Comparison of ENCODE assay signal across 14 mouse cellular contexts in genomic region chrX:102067118-102067517, GRCm38 (mm10). TPM values are rescaled to one million over a fixed set of nuclear protein-coding genes. Genes with fewer than 3 reads are reported as not detected.
DNase-seq lines count a peak whose midpoint lies in the region; ATAC-seq and TF ChIP-seq lines count a peak whose summit lies in the region.
"Had no signal": no experiment of that assay in that cellular context is flagged by ENCODE, and none has a peak within 500 bp of the region (broad histone marks: within the 10 kb centered on the region; RNA-seq: fewer than 3 reads in every experiment).

No protein-coding gene starts in this region.

- H3K27me3 ChIP-seq in cerebellum, adult 2 months (ENCODE audit: control insufficient read depth, insufficient read depth, low read length) = no peaks in the 10 kb centered on the region
- H3K27me3 ChIP-seq in heart, postnatal 0 days (ENCODE audit: control insufficient read depth, insufficient read depth, low read length) = no peaks in the 10 kb centered on the region
- H3K27me3 ChIP-seq in midbrain, embryonic 13.5 days = peaks cover 28% of the 10 kb centered on the region; the same call in 1 of the 2 replicates
- peaks cover 2% of the 10 kb centered on the region for H3K27me3 ChIP-seq in midbrain, embryonic 11.5 days (ENCODE audit: control insufficient read depth, insufficient read depth, low read length)
- H3K27me3 ChIP-seq in stomach, postnatal 0 days (ENCODE audit: control insufficient read depth, insufficient read depth, low read length) = no peaks in the 10 kb centered on the region
- H3K27me3 ChIP-seq: stomach, embryonic 15.5 days had no signal

- no peak overlapping the region for H3K27ac ChIP-seq in cerebellum, adult 2 months (ENCODE audit: insufficient read depth, low read length)
- no peak overlapping the region for H3K27ac ChIP-seq in heart, postnatal 0 days (ENCODE audit: low read depth)
- H3K27ac ChIP-seq in midbrain, embryonic 13.5 days = no peak overlapping the region
- no peak overlapping the region for H3K27ac ChIP-seq in midbrain, embryonic 11.5 days (ENCODE audit: low read depth, low read length)
- no peak overlapping the region for H3K27ac ChIP-seq in stomach, postnatal 0 days (replicated peaks)
- H3K27ac ChIP-seq: stomach, embryonic 15.5 days had no signal

- ATAC-seq in heart, postnatal 0 days (ENCODE audit: insufficient read depth, low read depth) = no peak
- no peak for ATAC-seq in midbrain, embryonic 13.5 days
- no peak for ATAC-seq in midbrain, embryonic 11.5 days (ENCODE audit: low FRiP score)
- ATAC-seq in stomach, postnatal 0 days (ENCODE audit: low FRiP score, low TSS enrichment) = no peak
- ATAC-seq: hindbrain, embryonic 16.5 days; Patski had no signal

- peak; percentile 35; the same call in 1 of the 2 replicates for TF ChIP-seq CTCF in cerebellum, adult 2 months (IDR thresholded peaks at IDR 0.05; ENCODE audit: borderline replicate concordance, insufficient read depth, low read depth, low read length)
- TF ChIP-seq CTCF in heart, postnatal 0 days (IDR thresholded peaks at IDR 0.05; ENCODE audit: low read depth) = peak; percentile 15; the same call in 1 of the 2 replicates
- peak; percentile 44 for TF ChIP-seq CTCF in stomach, postnatal 0 days (IDR thresholded peaks at IDR 0.05; ENCODE audit: low read depth)

- no peak overlapping the region for H3K4me2 ChIP-seq in heart, postnatal 0 days (ENCODE audit: low read depth, low read length)
- peak overlapping the region; percentile 63 for H3K4me2 ChIP-seq in midbrain, embryonic 13.5 days (replicated peaks)
- no peak overlapping the region for H3K4me2 ChIP-seq in midbrain, embryonic 11.5 days
- no peak overlapping the region for H3K4me2 ChIP-seq in stomach, postnatal 0 days (replicated peaks; ENCODE audit: low read depth)
- H3K4me2 ChIP-seq: lung, embryonic 14.5 days; stomach, embryonic 15.5 days had no signal

- peak in 1 of 2 experiments; percentile 34 for DNase-seq in cerebellum, adult 2 months
- DNase-seq in cerebellum, adult 11-12 months = no peak
- no peak for DNase-seq in heart, postnatal 0 days (ENCODE audit: low spot score)
- DNase-seq in heart, adult 18-20 months = no peak
- DNase-seq in midbrain, embryonic 11.5 days (ENCODE audit: low spot score, missing footprints) = no peak
- DNase-seq in stomach, postnatal 0 days (ENCODE audit: low spot score) = peak; percentile 19
- DNase-seq in urinary bladder, adult 18-20 months (ENCODE audit: low spot score in 2 of 2) = no peak
- DNase-seq: layer of hippocampus, adult 9-11 months; lung, embryonic 14.5 days; thymus, postnatal 14 days had no signal

- no peak overlapping the region for H3K4me3 ChIP-seq in cerebellum, adult 2 months (replicated peaks; ENCODE audit: insufficient read depth, low read depth, low read length)
- H3K4me3 ChIP-seq in heart, postnatal 0 days (ENCODE audit: low read depth, low read length) = no peak overlapping the region
- no peak overlapping the region for H3K4me3 ChIP-seq in midbrain, embryonic 13.5 days (replicated peaks)
- no peak overlapping the region for H3K4me3 ChIP-seq in midbrain, embryonic 11.5 days (ENCODE audit: low read depth, low read length)
- no peak overlapping the region for H3K4me3 ChIP-seq in stomach, postnatal 0 days (ENCODE audit: low read depth, low read length)
- H3K4me3 ChIP-seq: stomach, embryonic 15.5 days had no signal

- 59% methylated on average over 6 of the region's 6 CpGs for WGBS in cerebellum, adult 2 months
- 71% methylated on average over 6 of the region's 6 CpGs for WGBS in heart, postnatal 0 days
- 66% methylated on average over 6 of the region's 6 CpGs for WGBS in midbrain, embryonic 13.5 days
- 79% methylated on average over 6 of the region's 6 CpGs for WGBS in midbrain, embryonic 11.5 days
- 79% methylated on average over 6 of the region's 6 CpGs for WGBS in stomach, postnatal 0 days

- TF ChIP-seq EP300 in heart, postnatal 0 days (IDR thresholded peaks at IDR 0.05; ENCODE audit: low read depth) = no peak
- no peak for TF ChIP-seq EP300 in stomach, postnatal 0 days (optimal IDR thresholded peaks at IDR 0.05)

- no peak for TF ChIP-seq POLR2A in cerebellum, adult 2 months (IDR thresholded peaks at IDR 0.05; ENCODE audit: borderline replicate concordance, insufficient read depth, low read length)

- no peaks in the 10 kb centered on the region for H3K9me3 ChIP-seq in heart, postnatal 0 days (replicated peaks; ENCODE audit: control insufficient read depth, low read length)
- H3K9me3 ChIP-seq in midbrain, embryonic 13.5 days = no peaks in the 10 kb centered on the region
- H3K9me3 ChIP-seq in midbrain, embryonic 11.5 days (ENCODE audit: control insufficient read depth, low read length) = no peaks in the 10 kb centered on the region
- no peaks in the 10 kb centered on the region for H3K9me3 ChIP-seq in stomach, postnatal 0 days (ENCODE audit: control insufficient read depth, low read length)
- H3K9me3 ChIP-seq: stomach, embryonic 15.5 days had no signal

- H3K36me3 ChIP-seq in heart, postnatal 0 days (replicated peaks; ENCODE audit: control insufficient read depth, insufficient read depth, low read length) = no peaks in the 10 kb centered on the region
- no peaks in the 10 kb centered on the region for H3K36me3 ChIP-seq in midbrain, embryonic 13.5 days
- H3K36me3 ChIP-seq in midbrain, embryonic 11.5 days (ENCODE audit: control insufficient read depth, insufficient read depth, low read length) = no peaks in the 10 kb centered on the region
- no peaks in the 10 kb centered on the region for H3K36me3 ChIP-seq in stomach, postnatal 0 days (ENCODE audit: control insufficient read depth, insufficient read depth, low read length)
- H3K36me3 ChIP-seq: stomach, embryonic 15.5 days had no signal

- peaks cover 10% of the 10 kb centered on the region for H3K4me1 ChIP-seq in cerebellum, adult 2 months (ENCODE audit: control insufficient read depth, insufficient read depth, low read length)
- no peaks in the 10 kb centered on the region for H3K4me1 ChIP-seq in heart, postnatal 0 days (ENCODE audit: control insufficient read depth, insufficient read depth)
- peaks cover 66% of the 10 kb centered on the region for H3K4me1 ChIP-seq in midbrain, embryonic 13.5 days (replicated peaks)
- peaks cover 10% of the 10 kb centered on the region; the same call in 1 of the 2 replicates for H3K4me1 ChIP-seq in midbrain, embryonic 11.5 days (ENCODE audit: control insufficient read depth, insufficient read depth, low read length)
- no peaks in the 10 kb centered on the region for H3K4me1 ChIP-seq in stomach, postnatal 0 days (replicated peaks; ENCODE audit: control insufficient read depth, insufficient read depth)
- H3K4me1 ChIP-seq: stomach, embryonic 15.5 days had no signal

- no peak overlapping the region for H3K9ac ChIP-seq in heart, postnatal 0 days (replicated peaks; ENCODE audit: low read depth, low read length)
- no peak overlapping the region for H3K9ac ChIP-seq in midbrain, embryonic 13.5 days (replicated peaks)
- no peak overlapping the region for H3K9ac ChIP-seq in midbrain, embryonic 11.5 days (ENCODE audit: low read length)
- H3K9ac ChIP-seq in stomach, postnatal 0 days (ENCODE audit: low read length) = no peak overlapping the region
- H3K9ac ChIP-seq: lung, embryonic 14.5 days; stomach, embryonic 15.5 days had no signal

RNA-seq across cellular contexts. Expression of gene Rtl5, which starts 4.0 kb away (rescaled TPM):
- polyA plus RNA-seq in cerebellum, adult 2 months (2012; rRNA removed) = 14.7 and 16.1 TPM in 2 replicates
- total RNA-seq in heart, postnatal 0 days (2014; rRNA removed; ENCODE audit: low replicate concordance) = 0.04 and 3.3 TPM in 2 replicates
- 0.59 and 0.81 TPM in 2 replicates for polyA plus RNA-seq in heart, postnatal 0 days (2015; fragmentation: Nextera tagmentation; extraction: Ambion mirVana)
- total RNA-seq in heart, adult 18-20 months (2021) = 1 to 10 TPM; 1.1 to 1.3 TPM
- 8.0 and 10.9 TPM in 2 replicates for polyA plus RNA-seq in midbrain, embryonic 13.5 days (2015; fragmentation: Nextera tagmentation; extraction: Ambion mirVana)
- 3.2 and 3.5 TPM in 2 replicates for polyA plus RNA-seq in midbrain, embryonic 11.5 days (2014; fragmentation: Nextera tagmentation; extraction: Ambion mirVana)
- 0.56 and 0.64 TPM in 2 replicates for polyA plus RNA-seq in stomach, postnatal 0 days (2015; fragmentation: Nextera tagmentation; extraction: Ambion mirVana)

RNA-seq across cellular contexts. Expression of gene Pin4, which starts 52.1 kb away (rescaled TPM):
- polyA plus RNA-seq in cerebellum, adult 2 months (2012; rRNA removed) = 42.2 and 51.5 TPM in 2 replicates
- total RNA-seq in heart, postnatal 0 days (2014; rRNA removed; ENCODE audit: low replicate concordance) = not detected in 2 replicates
- polyA plus RNA-seq in heart, postnatal 0 days (2015; fragmentation: Nextera tagmentation; extraction: Ambion mirVana) = 52.9 and 69.3 TPM in 2 replicates
- 10 to 100 TPM; 23.8 to 23.9 TPM for total RNA-seq in heart, adult 18-20 months (2021)
- 83.7 and 93.5 TPM in 2 replicates for polyA plus RNA-seq in midbrain, embryonic 13.5 days (2015; fragmentation: Nextera tagmentation; extraction: Ambion mirVana)
- 70.8 and 78.5 TPM in 2 replicates for polyA plus RNA-seq in midbrain, embryonic 11.5 days (2014; fragmentation: Nextera tagmentation; extraction: Ambion mirVana)
- 48.2 and 61.7 TPM in 2 replicates for polyA plus RNA-seq in stomach, postnatal 0 days (2015; fragmentation: Nextera tagmentation; extraction: Ambion mirVana)
